Mouse (Mus musculus): ENCODE results near the gene Pimreg.

Pimreg gene

DNA sequence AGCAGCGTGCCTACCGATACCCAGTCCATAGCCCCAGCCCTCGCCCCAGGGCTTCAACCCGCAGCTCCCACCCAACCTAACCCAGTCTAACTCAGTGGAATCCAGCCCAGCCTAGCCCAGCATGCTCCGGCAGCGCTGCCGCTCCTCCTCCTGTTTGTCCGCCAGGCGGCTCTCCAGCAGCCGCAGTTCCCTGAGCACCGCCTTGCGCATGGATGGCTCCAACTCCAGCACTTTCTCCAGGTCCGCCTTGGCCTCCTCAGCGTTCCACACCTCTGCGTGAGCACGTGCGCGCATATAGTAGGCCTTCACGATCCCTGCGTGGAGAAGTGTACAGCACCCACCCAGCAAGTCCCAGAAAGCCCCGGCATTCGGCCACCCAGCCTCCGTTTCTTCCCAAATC is 12.7 kb upstream of the Pimreg start:
- no peak for DNase-seq (ENCODE audit: low read depth, low spot score)

GRCm38 (mm10) chr11:72031353-72031752 is 10.5 kb upstream of the Pimreg start:
- DNase-seq (ENCODE audit: low read depth, low spot score) = no peak

DNA sequence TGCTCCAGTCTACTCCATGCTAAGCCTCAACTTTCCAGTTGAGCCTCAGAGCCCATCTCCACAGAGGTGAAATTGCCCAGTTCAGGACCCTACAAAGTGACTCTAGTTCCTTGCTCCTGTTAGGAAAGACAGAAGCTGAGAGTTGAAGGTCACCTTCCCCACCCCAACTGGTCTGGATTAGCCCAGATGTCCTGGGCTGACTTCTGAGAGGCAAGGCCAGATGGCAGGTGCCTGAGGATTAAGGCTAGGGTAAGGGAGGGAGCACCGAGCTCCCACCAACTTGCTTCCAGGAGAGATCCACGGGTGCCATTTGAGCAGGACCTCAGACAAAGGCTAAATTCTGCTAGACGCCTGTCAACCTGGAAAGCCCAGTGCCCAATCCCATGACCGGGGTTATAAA is 9.7 kb upstream of the Pimreg start:
- DNase-seq (ENCODE audit: low read depth, low spot score) = no peak

DNA sequence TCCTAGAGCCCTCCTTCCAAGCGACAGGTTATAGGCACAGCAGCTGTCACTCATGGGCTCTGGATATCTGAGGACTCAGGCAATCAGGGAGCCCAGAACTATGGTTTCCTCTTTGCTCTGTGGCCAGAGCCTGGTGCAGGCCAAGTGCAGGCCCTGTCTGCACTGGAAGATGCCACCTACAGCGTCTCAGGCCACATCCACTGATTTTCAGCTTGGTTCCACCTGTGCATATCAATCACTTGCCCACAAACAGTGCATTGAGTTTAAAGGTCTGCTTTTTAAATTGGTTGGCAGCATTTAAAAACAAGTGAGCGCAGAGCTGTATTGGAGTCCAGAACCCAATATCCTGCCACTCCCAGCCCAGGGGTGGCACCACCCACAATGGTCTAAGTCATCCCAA is 9.2 kb upstream of the Pimreg start:
- no peak for DNase-seq (ENCODE audit: low read depth, low spot score)

DNA sequence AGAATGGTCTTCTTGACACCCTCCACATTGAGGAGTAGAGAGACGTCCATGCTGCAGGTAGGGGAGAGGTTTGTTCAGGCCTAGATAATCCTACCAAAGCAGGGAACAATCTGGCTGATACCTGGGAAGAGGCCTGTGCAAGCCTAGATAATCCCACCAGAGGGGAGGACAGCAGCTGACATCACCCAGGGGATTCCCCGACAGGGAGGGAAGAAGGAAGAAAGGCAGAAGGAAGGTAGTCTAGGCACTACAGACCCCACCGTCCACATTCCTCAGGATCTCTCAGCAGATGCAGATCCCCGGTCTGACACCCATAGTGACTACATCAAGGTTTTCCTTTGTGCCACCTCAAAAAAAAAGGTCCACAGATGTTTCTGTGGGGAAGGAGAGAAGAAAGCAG is 4.4 kb upstream of the Pimreg start, which contains the start of gene Aipl1:
Aipl1 (minus strand) TSS at position 101 of the 400 bp plus-strand sequence.
- no peak for DNase-seq (ENCODE audit: low read depth, low spot score)

GRCm38 (mm10) chr11:72037996-72038395 is 3.8 kb upstream of the Pimreg start:
- peak; percentile 71 for DNase-seq (ENCODE audit: low read depth, low spot score)

- no peak for DNase-seq (ENCODE audit: low read depth, low spot score)
Measured at GRCm38 (mm10) chr11:72039599-72040386, 2.0 kb upstream of the Pimreg start.

DNA sequence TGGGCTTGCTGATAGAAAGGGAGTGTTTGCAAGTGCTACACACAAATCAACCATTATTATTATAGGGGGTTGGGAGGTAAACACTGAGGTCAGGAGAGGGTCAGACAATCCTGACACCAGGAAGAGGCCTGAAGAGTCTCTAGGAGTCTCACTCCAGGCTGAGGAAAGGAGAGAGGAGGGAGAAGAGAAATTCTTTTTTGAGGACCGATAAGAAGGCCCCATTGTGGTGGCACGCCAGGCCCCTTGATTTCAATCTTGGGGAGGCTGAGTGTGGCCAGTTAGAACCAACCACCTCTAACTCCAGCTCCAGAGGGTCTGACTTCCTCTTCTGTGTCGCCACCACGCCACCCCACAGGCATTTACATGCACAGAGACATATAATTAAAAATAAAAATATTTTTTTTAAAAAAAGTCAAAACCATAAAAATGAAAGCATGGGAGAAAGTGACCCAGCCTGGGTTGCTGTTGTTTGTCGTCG is 503 bp upstream of the Pimreg start:
- DNase-seq (ENCODE audit: low read depth, low spot score) = no peak

GRCm38 (mm10) chr11:72042631-72043030 is 799 bp downstream of the Pimreg start:
- DNase-seq (ENCODE audit: low read depth, low spot score) = no peak

DNA sequence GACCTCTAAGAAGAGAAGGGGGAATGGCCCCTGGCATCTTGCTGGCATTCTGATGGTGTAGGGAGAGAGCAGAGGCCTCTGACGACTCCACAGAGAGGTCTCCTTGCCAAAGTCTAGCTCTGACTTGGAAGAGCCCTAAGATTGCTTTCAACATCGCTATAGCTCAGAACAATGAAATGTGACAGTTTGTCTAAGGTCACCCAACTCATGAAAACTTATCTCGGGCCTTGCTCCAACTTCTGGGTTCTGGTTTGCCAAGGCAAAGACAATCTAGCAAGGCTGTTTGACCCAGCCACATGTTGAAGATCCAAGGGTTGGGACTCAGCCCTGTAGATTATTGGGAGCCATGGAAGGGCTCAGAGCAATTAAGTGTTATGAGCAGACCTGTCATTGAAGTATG is 2.4 kb downstream of the Pimreg start:
- DNase-seq (ENCODE audit: low read depth, low spot score) = no peak

DNA sequence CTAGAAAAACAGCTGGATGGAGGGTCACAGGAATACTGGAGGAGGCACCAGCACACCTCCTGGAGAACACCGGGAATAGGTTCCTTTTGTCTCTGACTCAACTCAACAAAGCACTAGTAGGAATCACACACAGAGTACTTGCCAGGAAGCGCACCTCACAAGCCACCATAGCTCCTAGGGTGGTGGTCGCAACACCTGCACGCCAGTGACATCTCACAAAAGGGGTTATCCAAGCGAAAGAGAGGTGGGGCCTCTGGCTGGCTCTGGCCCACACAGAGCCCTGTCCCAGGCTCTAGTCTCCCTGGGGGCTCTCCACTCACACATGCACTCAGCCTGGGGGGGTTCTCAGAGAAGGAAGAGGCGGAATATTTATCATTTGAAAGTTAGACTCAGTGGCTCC is 6.9 kb downstream of the Pimreg start:
- no peak for DNase-seq (ENCODE audit: low read depth, low spot score)

GRCm38 (mm10) chr11:72049171-72049759 is 7.4 kb downstream of the Pimreg start:
- DNase-seq (ENCODE audit: low read depth, low spot score) = no peak

DNA sequence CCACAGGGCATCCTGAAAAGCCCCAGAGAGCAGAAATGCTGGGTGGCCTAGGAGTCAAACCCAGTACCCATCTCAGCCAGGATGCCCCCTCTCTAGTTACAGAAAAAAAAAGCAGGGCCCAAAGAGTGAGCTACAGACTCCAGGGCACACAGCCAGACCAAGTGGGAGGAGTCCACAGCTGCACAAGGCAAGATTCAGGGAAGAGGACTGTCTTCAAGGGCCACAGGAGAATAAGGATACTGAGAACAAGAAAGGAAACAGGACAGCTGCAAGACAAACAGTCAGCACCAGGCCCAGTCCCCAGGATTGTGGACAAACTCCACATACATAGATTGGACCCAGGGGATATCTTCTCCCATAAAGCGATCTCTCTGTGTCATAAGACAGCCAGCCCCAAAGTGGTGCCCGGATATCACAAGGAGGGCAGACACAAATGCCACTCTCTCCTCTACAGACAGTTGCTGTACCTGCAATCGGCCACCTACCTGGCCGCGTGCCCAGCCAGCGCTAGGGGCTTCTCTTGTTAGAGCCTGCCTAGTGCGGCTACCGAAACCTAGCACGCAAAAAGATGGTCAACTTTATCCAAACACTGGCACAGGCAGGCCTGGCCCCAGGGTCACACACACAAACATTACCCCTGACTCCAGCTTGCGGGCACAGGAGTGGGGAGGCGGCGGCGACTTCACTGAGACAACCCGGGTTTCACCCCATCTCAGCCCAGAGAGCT is 8.5 kb downstream of the Pimreg start:
- DNase-seq (ENCODE audit: low read depth, low spot score) = no peak

- no peak for DNase-seq (ENCODE audit: low read depth, low spot score)
Measured at GRCm38 (mm10) chr11:72050895-72051858, 9.3 kb downstream of the Pimreg start.

DNA sequence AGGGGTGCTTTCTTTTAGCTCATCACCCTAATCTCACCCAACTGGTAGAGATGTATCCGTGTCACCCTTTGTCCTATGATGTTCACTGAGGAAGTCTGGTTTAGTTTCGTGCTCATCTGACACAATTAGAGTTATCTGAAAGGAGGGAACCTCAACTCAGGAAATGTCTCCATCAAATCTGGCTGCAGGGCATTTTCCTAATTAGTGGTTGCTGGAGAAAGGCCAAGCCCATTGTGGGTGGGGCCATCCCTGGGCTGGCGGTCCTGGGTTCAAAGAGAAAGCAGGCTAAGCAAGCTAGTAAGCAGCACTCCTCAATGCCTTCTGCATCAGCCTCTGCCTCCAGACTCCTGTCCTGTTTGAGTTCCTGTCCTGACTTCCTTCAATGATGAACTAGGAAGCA is 10.4 kb downstream of the Pimreg start:
- no peak for DNase-seq (ENCODE audit: low read depth, low spot score)

- peak; percentile 75 for DNase-seq (ENCODE audit: low read depth, low spot score)
Measured at GRCm38 (mm10) chr11:72052636-72053035, 10.8 kb downstream of the Pimreg start.

- no peak for DNase-seq (ENCODE audit: low read depth, low spot score)
Measured at GRCm38 (mm10) chr11:72055176-72055575, 13.3 kb downstream of the Pimreg start.

DNA sequence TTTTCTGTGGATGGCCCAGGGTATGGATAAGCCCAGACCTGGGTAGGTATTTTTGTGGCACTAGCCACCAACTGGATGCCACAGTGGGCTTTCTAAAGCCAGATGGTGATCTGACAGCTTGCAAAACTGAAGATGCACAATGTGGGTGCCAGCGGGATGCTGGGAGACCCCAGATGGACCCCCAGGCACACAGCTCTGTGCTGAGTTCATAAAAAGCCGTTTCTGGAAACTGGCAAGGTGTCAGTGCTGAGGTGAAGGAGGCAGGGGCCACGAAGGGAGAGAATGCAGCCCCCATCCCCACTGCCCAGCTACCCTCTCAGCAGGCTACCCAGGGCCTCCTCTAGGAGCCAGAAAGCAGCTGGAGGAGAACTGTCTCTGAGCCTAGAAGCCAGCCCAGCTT is 15.3 kb downstream of the Pimreg start:
- DNase-seq (ENCODE audit: low read depth, low spot score) = no peak

DNA sequence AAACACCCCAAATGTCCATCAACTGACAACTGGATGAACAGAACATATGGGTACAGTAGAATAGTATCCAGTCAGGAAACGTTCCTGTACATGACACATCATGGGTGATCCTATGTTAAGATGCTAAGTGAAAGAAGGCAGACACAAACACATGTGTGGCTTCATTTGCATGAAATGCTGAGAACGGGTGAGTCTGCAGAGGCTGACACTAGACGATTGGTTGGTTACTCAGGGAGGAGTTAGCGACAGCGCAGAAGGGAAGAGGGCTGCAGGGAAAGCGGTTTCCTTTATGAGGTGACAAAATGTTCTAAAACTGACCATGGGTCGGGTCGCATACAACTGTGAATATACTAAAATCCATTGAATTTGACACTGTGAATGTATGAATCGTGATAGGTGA is 18.6 kb downstream of the Pimreg start:
- DNase-seq (ENCODE audit: low read depth, low spot score) = peak; percentile 58

DNA sequence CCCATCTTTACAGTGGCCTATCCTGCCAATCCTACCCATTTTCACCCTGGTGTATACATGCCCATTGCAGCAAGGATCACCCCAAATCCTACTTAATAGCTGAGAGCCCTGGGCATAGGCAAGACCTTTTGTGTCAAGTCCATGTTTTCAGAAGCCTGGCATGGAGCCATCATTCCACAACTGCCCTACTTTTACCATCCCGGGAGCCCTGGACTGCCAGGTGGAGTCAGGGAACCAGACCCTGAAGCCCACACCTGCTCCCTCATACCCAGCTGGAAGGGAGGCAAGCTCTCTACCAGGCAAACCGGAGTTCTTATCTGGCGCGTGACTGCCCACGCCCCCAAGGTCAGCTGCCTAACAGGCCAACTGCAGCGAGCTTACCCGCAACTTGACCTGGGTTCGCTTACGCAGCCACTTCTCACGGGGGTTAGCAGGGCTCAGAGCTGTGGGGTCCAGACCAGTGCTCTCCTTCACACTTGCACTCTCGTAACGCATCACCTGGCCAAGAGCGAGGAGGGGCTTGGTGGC is 19.3 kb downstream of the Pimreg start:
- DNase-seq (ENCODE audit: low read depth, low spot score) = no peak

DNA sequence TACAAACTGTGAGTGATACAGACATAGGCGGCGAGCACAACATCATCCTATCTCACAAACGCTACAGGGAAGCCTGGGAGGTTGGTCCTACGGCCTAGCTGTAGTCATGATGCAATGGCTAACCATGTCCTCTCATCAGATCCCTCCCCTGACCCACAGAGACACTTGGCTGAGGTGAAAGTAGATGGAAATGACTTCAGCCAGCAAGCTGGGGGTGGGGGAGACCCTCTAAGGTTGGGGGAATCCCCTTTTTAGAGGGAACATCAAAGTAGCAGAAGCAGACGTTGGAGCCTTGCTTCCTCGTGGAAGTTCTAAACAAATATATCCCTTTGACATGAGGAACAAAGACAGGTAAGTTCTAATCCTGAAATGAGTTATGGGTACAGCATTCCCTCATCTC is 22.6 kb downstream of the Pimreg start:
- DNase-seq (ENCODE audit: low read depth, low spot score) = no peak

All from A20 (cell line).